8 mouse cellular contexts compared by ENCODE assay signal in the genomic region with DNA sequence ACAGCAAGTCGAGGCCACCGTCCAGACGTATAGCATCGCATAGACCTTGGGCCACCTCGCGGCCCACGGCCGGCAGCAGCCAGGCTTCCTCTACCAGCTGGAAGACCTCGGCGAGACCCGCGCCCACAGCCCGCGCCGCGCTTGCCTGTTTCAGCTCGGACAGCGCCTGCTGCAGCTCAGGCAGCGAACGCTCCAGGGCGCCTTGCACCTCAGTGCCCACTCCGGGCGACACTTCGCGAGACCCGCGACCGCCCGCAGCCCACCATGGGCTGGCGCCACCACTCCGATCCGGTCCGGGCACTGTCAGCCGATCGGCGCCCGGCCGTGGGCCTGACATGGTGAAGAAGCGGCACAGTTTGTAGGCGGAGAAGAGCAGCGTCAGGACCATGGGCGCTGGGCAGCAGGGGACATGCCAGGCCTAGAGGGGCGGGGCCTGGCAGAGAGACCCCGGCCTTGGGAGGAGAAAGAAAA. TPM values are rescaled to one million over a fixed set of nuclear protein-coding genes. Genes with fewer than 3 reads are reported as not detected.
DNase-seq lines count a peak whose midpoint lies in the region; ATAC-seq and TF ChIP-seq lines count a peak whose summit lies in the region.

No protein-coding gene starts in this region.

- H3K4me1 ChIP-seq in bone marrow, adult 2 months (ENCODE audit: control insufficient read depth, insufficient read depth, low read length), result no peaks in the 10 kb centered on the region
- peaks cover 12% of the 10 kb centered on the region for H3K4me1 ChIP-seq in forebrain, embryonic 14.5 days (ENCODE audit: control insufficient read depth, insufficient read depth, low read length)
- H3K4me1 ChIP-seq in stomach, embryonic 14.5 days (ENCODE audit: control insufficient read depth, insufficient read depth, low read length), result no peaks in the 10 kb centered on the region

- DNase-seq in left cerebral cortex, adult 18-20 months (ENCODE audit: low spot score in 2 of 2), result peak; percentile 42 to 56
- no peak for DNase-seq in left cerebral cortex, adult 11 months (ENCODE audit: low spot score)
- no peak for DNase-seq in forebrain, embryonic 14.5 days (ENCODE audit: low spot score)
- DNase-seq in kidney, postnatal 10 days, result peak; percentile 53
- peak; percentile 13 for DNase-seq in lung, postnatal 14 days
- DNase-seq in urinary bladder, adult 2 months (ENCODE audit: low spot score), result no peak

- H3K9ac ChIP-seq in forebrain, embryonic 14.5 days (ENCODE audit: low read length), result peak overlapping the region; percentile 92
- H3K9ac ChIP-seq in stomach, embryonic 14.5 days (replicated peaks; ENCODE audit: low read depth, low read length), result peak overlapping the region; percentile 36; the same call in 1 of the 2 replicates

- H3K27me3 ChIP-seq in forebrain, embryonic 14.5 days (replicated peaks; ENCODE audit: control insufficient read depth, insufficient read depth, low read length), result no peaks in the 10 kb centered on the region
- H3K27me3 ChIP-seq in stomach, embryonic 14.5 days (ENCODE audit: control insufficient read depth, insufficient read depth, low read length), result peaks cover 13% of the 10 kb centered on the region

- 2% methylated on average over 44 of the region's 44 CpGs for WGBS in bone marrow, adult 2 months
- under 1% methylated on average over 44 of the region's 44 CpGs for WGBS in forebrain, embryonic 14.5 days
- under 1% methylated on average over 43 of the region's 44 CpGs for WGBS in stomach, embryonic 14.5 days

- no peaks in the 10 kb centered on the region for H3K36me3 ChIP-seq in forebrain, embryonic 14.5 days (ENCODE audit: control insufficient read depth, insufficient read depth, low read length)
- no peaks in the 10 kb centered on the region for H3K36me3 ChIP-seq in stomach, embryonic 14.5 days (ENCODE audit: control insufficient read depth, insufficient read depth, low read length)

- H3K4me2 ChIP-seq in forebrain, embryonic 14.5 days (ENCODE audit: low read length), result peak overlapping the region; percentile 82
- H3K4me2 ChIP-seq in stomach, embryonic 14.5 days (replicated peaks; ENCODE audit: low read depth, low read length), result peak overlapping the region; percentile 96

- H3K9me3 ChIP-seq in forebrain, embryonic 14.5 days (replicated peaks; ENCODE audit: control insufficient read depth, low read length), result no peaks in the 10 kb centered on the region
- H3K9me3 ChIP-seq in stomach, embryonic 14.5 days (ENCODE audit: control insufficient read depth, low read depth, low read length), result no peaks in the 10 kb centered on the region

- H3K27ac ChIP-seq in bone marrow, adult 2 months (ENCODE audit: control insufficient read depth, insufficient read depth, low read depth, low read length, poor library complexity), result no peak overlapping the region
- H3K27ac ChIP-seq in forebrain, embryonic 14.5 days (ENCODE audit: low read depth, low read length), result peak overlapping the region; percentile 91
- H3K27ac ChIP-seq in stomach, embryonic 14.5 days (ENCODE audit: low read length), result no peak overlapping the region

- TF ChIP-seq POLR2A in bone marrow, adult 2 months (IDR thresholded peaks at IDR 0.05; ENCODE audit: borderline replicate concordance, control insufficient read depth, low read depth, low read length), result no peak

- H3K4me3 ChIP-seq in bone marrow, adult 2 months (replicated peaks; ENCODE audit: control insufficient read depth, low read depth, low read length), result peak overlapping the region; percentile 18
- H3K4me3 ChIP-seq in forebrain, embryonic 14.5 days (ENCODE audit: low read depth, low read length), result peak overlapping the region; percentile 87
- H3K4me3 ChIP-seq in stomach, embryonic 14.5 days (ENCODE audit: low read depth, low read length), result peak overlapping the region; percentile 50

- ATAC-seq in forebrain, embryonic 14.5 days, result peak; percentile 75
- peak; percentile 4 for ATAC-seq in stomach, embryonic 14.5 days (ENCODE audit: insufficient number of reproducible peaks, insufficient read depth, low FRiP score, low read depth)

- no peak for TF ChIP-seq CTCF in bone marrow, adult 2 months (IDR thresholded peaks at IDR 0.05; ENCODE audit: control insufficient read depth, insufficient read depth, low read length)

RNA-seq across cellular contexts. Expression of gene Sarm1, which starts 0.4 kb away (rescaled TPM):
- 10 to 100 TPM; 31.3 to 32.5 TPM for total RNA-seq in left cerebral cortex, adult 18-20 months (2021)
- not detected in 2 replicates for polyA plus RNA-seq in bone marrow, adult 2 months (2011; ENCODE audit: insufficient read depth, insufficient read length, low replicate concordance, missing spikeins)
- 34.9 and 45.6 TPM in 2 replicates for polyA plus RNA-seq in forebrain, embryonic 14.5 days (2014; fragmentation: Nextera tagmentation; extraction: Ambion mirVana)
- polyA plus RNA-seq in stomach, embryonic 14.5 days (2014; fragmentation: Nextera tagmentation; extraction: Ambion mirVana), result 2.1 and 3.6 TPM in 2 replicates
- 0.54 and 0.81 TPM in 2 replicates for polyA plus RNA-seq in urinary bladder, adult 2 months (2012; rRNA removed)

RNA-seq across cellular contexts. Expression of gene Vtn, which starts 1.8 kb away (rescaled TPM):
- total RNA-seq in left cerebral cortex, adult 18-20 months (2021), result 10 to 100 TPM; 75.1 to 84.9 TPM
- 6.2 and 19.7 TPM in 2 replicates for polyA plus RNA-seq in bone marrow, adult 2 months (2011; ENCODE audit: insufficient read depth, insufficient read length, low replicate concordance, missing spikeins)
- 88.4 and 120 TPM in 2 replicates for polyA plus RNA-seq in forebrain, embryonic 14.5 days (2014; fragmentation: Nextera tagmentation; extraction: Ambion mirVana)
- 0.81 and 5.4 TPM in 2 replicates for polyA plus RNA-seq in stomach, embryonic 14.5 days (2014; fragmentation: Nextera tagmentation; extraction: Ambion mirVana)
- 3.6 and 4.4 TPM in 2 replicates for polyA plus RNA-seq in urinary bladder, adult 2 months (2012; rRNA removed)

RNA-seq across cellular contexts. Expression of gene Sebox, which starts 6.1 kb away (rescaled TPM):
- total RNA-seq in left cerebral cortex, adult 18-20 months (2021), result under 1 TPM; 0.49 to 0.93 TPM
- not detected in 2 replicates for polyA plus RNA-seq in bone marrow, adult 2 months (2011; ENCODE audit: insufficient read depth, insufficient read length, low replicate concordance, missing spikeins)
- 0.66 and 0.72 TPM in 2 replicates for polyA plus RNA-seq in forebrain, embryonic 14.5 days (2014; fragmentation: Nextera tagmentation; extraction: Ambion mirVana)
- not detected in 2 replicates for polyA plus RNA-seq in stomach, embryonic 14.5 days (2014; fragmentation: Nextera tagmentation; extraction: Ambion mirVana)
- polyA plus RNA-seq in urinary bladder, adult 2 months (2012; rRNA removed), result not detected in 2 replicates

RNA-seq across cellular contexts. Expression of gene Tmem199, which starts 14.9 kb away (rescaled TPM):
- total RNA-seq in left cerebral cortex, adult 18-20 months (2021), result 10 to 100 TPM; 44.2 to 45.6 TPM
- 6.5 and 16.5 TPM in 2 replicates for polyA plus RNA-seq in bone marrow, adult 2 months (2011; ENCODE audit: insufficient read depth, insufficient read length, low replicate concordance, missing spikeins)
- 93.1 and 93.2 TPM in 2 replicates for polyA plus RNA-seq in forebrain, embryonic 14.5 days (2014; fragmentation: Nextera tagmentation; extraction: Ambion mirVana)
- polyA plus RNA-seq in stomach, embryonic 14.5 days (2014; fragmentation: Nextera tagmentation; extraction: Ambion mirVana), result 52.1 and 52.9 TPM in 2 replicates
- 28.8 and 41.2 TPM in 2 replicates for polyA plus RNA-seq in urinary bladder, adult 2 months (2012; rRNA removed)

RNA-seq across cellular contexts. Expression of gene Poldip2, which starts 14.9 kb away (rescaled TPM):
- 100 to 1,000 TPM; 106 to 118 TPM for total RNA-seq in left cerebral cortex, adult 18-20 months (2021)
- 14.2 and 19.0 TPM in 2 replicates for polyA plus RNA-seq in bone marrow, adult 2 months (2011; ENCODE audit: insufficient read depth, insufficient read length, low replicate concordance, missing spikeins)
- 185 TPM in 2 replicates for polyA plus RNA-seq in forebrain, embryonic 14.5 days (2014; fragmentation: Nextera tagmentation; extraction: Ambion mirVana)
- polyA plus RNA-seq in stomach, embryonic 14.5 days (2014; fragmentation: Nextera tagmentation; extraction: Ambion mirVana), result 131 and 135 TPM in 2 replicates
- 52.5 and 54.7 TPM in 2 replicates for polyA plus RNA-seq in urinary bladder, adult 2 months (2012; rRNA removed)

Comparison
In these comparisons a context has a peak if more than half of its experiments do, and no peak if none do; other contexts are left out.
1. DNase-seq: peak in left cerebral cortex, adult 18-20 months (2 of 2), kidney, postnatal 10 days (single experiment) and lung, postnatal 14 days (single experiment); none in left cerebral cortex, adult 11 months (single experiment), forebrain, embryonic 14.5 days (single experiment) and urinary bladder, adult 2 months (single experiment).
2. H3K4me3 ChIP-seq: peak in every context shown above with its lines; median percentile 87 in forebrain, embryonic 14.5 days; 50 in stomach, embryonic 14.5 days; 18 in bone marrow, adult 2 months.